Mouse (Mus musculus) forelimb bud, embryonic 11.5 days (tissue): Measurements from ENCODE around the gene Cygb.
"Not testable (repeated sequence)": the region's sequence is repeated elsewhere in the genome, so short reads cannot be mapped to it uniquely, and the experiment has no call there.

ENCODE experiments used
- DNase-seq: peaks from one replicate; pipeline ENCODE4 v3.0.0-alpha.2; 2012; ENCODE audit warnings: low read depth, low spot score

The Cygb gene

DNA sequence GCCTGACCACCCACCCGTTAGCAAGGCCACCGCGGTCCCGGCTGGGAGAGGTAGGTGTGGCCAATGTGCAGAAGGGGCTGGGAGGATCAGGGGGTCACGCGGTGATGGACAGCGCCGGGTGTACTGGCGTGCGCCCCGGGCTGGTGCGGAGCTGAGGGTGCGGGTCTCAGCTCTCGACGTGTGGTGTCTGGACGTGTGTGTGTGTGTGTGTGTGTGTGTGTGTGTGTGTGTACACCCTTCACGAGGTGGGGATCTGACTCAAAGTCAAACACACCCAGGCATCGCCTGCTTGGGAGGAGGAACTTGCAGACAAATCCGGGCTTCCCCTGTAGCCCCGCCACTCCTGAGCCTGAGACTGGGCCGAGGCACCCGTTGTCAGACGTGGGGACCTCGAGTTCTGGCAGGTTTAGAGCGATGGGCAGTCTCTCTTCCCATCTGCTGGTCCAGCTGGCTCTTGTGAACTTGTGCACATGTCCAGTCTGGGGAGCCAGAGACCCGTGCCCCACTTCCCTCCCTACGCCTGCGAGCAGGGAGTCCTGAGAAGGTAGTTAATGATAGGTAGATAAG, at the start of gene Cygb:
Cygb (minus strand) TSS at position 59 of the 567 bp plus-strand sequence.
- no peak for DNase-seq

- peak; percentile 25 for DNase-seq
Measured at GRCm38 (mm10) chr11:116701377-116701841, 47.3 kb upstream of the Cygb start.

DNA sequence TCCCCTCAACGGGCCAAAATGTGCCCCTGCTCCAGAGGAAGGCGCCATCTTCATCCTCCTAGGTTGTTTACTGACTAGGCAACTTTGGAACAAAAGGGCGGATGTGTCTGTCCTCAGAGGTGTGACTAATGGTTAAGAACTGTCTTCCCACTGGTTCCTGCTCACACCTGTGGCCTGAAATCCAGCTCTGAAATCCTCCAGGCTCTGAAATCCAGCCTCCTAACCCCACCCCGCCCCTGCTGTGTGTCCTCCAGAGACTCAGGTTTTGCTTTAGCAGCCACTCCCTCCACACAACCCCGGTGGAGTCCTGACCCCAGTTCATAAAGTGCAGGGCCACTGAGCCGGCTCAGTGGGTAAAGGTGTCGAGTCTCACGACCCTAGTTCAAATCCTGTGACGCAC, 43.4 kb upstream of the Cygb start:
- DNase-seq = no peak

DNA sequence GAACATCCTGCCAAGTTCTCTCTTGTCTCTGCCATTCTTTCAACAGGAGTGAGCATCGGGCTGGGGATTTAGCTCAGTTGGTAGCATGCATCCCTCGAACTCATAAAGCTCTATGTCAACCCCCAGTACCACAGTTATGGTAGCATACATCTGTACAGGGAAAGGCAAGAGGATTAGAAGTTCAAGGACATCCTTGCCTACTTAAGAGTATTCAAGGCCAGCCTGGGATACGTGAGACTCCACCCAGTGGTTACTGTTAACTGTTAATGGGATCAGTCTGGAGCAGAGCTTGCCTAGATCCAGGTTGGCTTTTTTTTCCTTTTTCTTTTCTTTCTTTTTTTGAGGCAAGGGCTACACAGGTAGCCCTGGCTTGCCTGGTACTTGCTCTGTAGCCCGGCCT, 42.3 kb upstream of the Cygb start:
- DNase-seq = no peak

DNA sequence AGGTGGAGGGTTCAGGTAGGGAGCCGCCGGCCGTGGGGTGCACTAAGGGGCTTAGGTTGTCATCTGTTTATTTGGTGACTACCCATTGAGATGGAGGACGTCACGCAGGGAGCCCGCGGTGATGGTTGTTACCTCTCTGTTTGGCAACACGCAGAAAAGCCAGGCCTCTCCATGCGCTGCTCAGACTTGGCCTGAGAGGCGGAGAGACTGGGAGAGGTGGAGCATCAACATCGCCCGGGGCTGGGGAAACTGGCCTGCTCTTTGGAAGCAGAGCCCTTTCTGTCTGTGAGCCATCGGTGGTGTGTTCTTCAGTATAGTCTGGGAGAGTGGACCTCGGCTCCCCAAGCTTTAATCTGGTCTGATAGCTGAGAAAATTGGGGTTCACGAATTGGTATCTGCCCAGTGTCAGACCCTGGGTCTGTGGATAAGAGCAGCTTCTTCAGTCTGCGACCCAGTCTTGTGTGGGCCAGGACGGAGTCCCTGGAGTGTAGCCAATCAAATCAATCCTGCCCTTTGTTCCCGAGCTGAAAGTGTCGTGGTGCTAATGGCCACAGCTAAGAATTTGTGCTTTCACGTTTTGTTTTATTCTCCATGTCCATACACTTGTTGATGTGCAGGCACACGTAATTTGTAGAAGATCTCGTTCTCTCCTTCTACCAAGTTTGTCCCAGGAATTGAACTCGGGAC, 41.2 kb upstream of the Cygb start:
- no peak for DNase-seq

- DNase-seq = peak; percentile 20
Measured at GRCm38 (mm10) chr11:116694250-116695193, 40.4 kb upstream of the Cygb start.

GRCm38 (mm10) chr11:116693899-116694249, 39.8 kb upstream of the Cygb start:
- no peak for DNase-seq

DNA sequence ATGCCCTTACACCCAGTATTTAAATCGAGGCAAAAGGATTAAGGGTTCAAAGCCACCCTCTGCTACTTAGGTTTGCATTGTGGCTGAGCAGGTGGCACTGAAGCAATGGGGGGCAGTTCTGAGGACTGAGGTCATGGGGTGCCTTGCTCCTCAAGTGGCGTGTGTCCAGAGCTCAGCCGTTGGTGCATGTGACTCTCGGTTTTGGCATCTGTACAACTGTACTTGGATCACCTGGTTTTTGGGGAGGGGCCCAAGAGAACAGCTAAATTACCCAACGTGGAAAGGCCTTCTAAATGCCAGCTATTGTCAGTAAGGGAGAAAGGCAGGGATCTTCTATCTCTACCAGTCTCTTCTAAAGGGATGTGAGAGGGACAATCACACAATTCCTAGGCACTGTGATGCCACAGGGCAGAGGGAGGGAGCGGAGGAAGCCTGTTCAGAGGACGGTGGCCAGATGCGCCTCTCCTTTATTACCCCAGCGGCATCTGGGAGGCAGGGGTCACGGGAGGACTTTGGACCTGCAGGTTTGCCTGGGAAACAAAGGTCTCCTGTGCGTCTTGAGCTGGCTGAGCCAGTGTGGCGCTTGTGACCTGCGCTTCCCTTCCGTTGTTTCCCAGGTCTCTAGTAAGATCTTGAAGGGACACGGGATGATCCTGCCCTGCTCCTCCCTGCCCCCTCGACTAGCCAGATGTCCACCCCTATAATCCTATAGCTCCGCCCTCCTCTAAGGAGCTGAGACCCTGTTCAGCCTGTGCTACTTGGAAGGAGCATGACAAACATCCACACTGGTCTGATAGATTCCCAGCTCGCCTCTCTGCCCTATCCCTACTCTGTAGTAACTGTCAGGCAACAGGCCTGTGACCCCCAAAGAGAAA, 36.8 kb upstream of the Cygb start:
- no peak for DNase-seq

DNA sequence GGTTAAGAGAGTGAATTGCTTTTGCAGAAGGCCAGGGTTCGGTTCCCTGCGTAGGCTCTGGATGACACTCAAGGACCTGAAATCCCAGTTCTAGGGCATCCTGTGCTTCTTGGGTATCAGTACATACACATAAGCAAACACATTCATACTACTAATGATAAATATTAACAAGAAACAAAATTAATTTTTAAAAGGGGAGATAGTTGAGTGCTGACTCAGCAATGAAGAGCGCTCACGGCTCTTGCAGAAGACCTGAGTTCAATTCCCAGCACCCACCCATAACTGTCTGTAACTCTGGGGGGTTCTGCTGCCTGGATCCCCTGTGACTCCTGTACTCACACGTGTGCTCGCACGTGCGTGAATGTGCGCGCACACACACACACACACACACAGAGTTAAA, 35.5 kb upstream of the Cygb start:
- no peak for DNase-seq

DNA sequence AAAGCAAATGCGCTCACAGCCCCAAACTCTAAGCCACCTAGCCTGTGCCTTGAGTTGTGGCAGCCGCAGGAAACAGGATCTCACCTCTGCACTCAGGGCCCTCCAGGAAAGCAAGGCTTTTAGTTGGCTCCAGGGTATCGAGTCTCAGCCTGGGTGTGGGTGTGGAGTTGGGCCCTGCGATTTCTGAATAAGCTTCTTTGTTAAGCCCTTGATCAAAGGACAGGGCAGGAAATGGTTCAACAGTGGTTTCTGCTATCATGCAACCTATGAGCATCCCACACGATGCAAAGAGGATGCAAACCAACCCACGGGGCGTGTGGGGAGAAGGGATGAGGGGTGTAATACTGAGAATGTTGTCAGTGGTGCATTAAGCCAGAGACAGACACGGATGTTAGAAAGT, 33.8 kb upstream of the Cygb start:
- DNase-seq = no peak

GRCm38 (mm10) chr11:116685729-116686128, 31.6 kb upstream of the Cygb start:
- no peak for DNase-seq

DNA sequence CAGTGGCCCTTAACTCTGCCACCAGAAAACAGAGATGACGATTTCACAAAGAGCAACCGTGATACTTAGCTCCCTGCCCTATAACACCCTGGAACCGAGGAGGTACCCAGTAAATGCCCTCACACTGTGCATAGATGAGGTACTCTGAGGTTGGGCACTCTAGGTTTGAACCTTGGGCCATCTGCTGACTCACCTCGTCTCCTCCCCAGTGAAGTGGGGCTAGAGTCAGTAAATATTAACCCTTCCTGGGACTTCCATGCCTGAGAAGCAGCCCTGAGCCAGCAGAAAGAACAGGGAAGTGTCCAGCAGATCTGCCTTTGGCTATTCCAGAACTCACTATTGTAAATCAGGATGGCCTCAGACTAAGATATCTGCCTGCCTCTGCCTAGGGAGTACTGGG, 29.7 kb upstream of the Cygb start:
- no peak for DNase-seq

- DNase-seq = no peak
Measured at GRCm38 (mm10) chr11:116682501-116683144, 28.5 kb upstream of the Cygb start.

GRCm38 (mm10) chr11:116681147-116681546, 27.0 kb upstream of the Cygb start:
- DNase-seq = no peak

DNA sequence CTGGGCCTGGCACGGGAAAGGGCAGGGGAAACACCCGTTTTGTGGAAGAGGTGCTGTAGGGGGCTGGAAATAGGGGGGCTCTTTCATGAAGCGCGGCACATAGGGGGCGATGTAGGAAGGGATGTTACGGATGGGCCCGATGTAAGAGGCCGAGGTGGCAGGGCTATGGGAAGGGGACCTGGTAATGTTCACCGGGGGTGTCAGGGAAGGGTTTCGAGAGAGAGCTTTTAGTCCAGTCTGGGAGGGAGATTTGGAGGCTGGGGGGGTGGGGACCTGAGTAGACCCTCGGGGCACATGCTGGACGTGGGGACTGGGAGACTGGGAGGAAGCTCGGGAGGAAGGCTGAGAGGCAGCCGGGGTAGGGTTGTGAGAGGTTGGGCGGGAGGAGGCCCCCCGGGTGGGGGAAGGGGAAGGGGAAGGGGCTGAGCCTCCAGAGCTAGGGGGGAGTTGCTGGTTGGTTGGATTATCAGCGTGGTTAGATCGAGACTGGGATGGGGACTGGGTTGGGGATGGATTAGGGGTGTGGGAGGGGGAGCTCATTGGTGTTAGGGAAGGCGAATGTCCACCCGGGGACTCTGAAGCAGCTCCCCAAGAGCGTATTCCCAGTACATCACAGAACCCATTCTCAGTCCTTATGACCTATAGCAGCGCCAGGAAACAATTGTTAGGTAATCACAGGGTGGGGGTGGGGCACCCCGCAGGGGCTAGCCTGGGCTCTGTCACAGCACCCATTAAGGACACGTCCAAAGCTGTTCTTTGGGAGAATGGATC, 26.4 kb upstream of the Cygb start:
- DNase-seq = no peak

GRCm38 (mm10) chr11:116679148-116679547, 25.0 kb upstream of the Cygb start:
- no peak for DNase-seq

DNA sequence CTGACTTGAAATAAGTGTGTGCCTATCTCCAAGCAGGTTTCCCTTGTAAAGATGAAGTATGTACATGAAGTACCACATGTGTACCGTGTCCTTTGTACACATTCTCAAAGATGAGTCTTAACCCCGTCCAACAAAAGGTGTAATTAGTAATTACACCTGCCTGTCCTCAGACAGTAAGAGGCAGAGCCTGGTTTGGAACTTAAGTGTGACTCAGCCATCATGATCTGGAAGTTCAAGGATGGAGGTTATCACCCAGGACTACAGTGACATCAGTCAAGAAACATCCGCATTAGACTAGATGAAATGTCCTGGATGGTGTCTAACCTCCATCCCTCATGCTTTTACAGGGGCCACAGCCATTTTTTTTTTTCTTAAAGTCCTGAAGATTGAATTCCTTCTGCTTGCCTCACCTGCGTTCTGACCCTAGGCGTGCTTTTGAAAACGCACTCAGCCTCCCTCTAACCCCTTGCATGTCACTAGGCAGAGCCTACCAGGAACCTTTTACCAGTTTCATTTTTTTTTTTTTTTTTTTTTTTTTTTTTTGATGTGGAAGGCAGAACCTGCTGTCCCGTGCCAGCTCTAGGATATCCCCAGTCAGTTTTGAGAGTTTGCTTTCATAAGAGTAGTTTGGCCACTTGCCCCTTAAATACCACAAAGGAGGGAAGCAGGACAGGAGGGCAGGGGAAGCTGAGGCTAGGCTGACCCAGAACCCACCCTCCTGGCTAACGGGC, 23.8 kb upstream of the Cygb start:
- no peak for DNase-seq

DNA sequence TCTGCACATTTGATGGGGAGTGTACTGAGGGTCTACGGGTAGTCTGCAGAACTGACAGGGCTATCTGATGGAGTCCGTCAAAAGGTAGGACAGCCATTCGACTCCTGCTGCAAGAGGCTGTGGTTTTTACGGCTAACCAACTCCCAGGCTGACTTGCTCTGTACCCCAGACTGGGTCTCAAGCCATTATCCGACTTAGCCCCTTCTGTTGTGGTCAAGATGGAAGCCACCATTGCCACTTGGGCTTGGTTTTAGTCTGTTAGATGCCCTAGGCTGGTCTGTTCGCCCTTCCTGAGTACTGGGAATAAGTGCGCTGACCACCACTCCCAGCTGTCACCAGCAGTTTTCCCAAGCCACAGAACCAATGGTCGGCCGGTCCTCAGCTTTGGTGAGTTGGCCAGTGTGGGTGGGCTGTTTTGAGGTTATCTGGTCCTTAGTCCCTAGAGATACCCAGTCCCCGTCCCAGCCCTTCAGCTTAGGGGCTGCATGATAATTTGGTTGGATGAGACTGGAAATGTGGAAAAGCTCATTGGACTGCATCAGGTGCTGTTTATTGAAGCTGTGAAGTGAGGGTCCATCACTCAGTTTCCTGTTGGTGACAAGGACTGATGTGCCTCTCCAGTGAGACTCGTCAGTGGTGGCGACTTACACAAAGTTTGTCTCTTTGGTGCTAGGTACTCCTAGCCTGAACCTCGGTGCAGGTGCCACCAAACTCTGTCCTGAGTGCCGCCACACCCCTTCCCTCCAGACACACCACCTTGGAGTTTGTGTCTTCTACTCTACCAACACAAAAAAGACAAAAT, 22.3 kb upstream of the Cygb start:
- DNase-seq = no peak

DNA sequence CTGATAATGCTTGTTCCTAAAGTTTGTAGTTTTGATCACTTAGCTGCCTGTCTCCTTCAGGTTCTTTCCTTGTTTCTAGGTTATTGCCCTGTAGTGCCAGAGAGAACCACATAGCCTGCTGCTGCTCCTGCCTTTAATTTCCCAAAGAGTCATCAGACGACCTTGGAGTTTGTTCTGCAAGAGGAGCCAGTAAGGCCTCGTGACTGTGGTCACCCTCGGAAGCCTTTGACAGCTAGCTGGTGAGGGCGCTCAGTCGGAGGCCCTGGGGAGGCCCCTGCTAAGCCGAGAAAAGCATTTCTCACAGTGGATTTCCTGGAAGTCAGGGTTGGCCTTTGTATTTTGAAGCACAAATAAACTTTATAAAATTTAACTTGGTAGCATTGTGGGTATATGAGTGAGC, 21.3 kb upstream of the Cygb start:
- not testable (repeated sequence) for DNase-seq
